Mouse (Mus musculus): Measurements from ENCODE around the gene Foxj2. TPM values are rescaled to one million over a fixed set of nuclear protein-coding genes. Genes with fewer than 3 reads are reported as not detected.

Gene Foxj2
- total RNA-seq, 2 experiments from 2014 or later, result 21.3 to 22.1 TPM

DNA sequence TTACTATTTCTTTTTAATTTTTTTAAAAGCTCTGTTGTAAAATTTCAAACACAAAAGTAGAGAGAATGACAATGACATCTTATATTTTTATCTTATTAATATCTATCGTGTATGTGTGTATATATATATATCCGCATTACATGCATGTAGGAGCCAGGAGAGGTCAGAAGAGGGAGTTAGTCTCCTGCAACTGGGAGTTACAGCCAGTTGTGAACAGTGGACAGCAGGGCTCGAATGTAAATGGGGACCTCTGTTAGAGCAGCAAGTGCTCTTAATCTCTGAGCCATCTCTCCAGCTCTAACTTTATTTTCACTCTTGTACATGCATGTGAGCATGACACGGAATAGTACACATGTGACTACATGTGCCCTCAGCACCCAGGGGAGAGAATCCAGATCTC lies 7.0 kb upstream of the Foxj2 start:
- DNase-seq (ENCODE audit: low spot score in 2 of 2), result no peak

DNA sequence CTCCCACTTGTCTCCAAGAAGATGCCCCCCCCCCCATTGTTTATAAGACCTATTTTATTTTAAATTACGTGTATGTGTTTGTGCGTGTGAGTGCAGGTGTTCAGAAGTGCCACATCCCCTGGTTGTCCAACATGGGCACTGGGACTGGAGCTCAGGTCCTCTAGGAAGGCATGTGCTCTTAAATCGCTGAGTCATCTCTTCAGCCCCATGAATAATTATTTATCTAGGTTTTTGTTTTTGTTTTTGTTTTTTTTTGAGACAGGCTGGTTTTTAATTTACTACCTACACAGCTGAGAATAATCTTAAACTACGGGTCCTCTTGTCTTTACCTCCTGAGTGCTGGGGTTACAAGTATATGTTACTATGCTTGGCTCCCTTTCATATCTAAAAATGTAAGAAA lies 6.1 kb upstream of the Foxj2 start:
- no peak for DNase-seq (ENCODE audit: low spot score in 2 of 2)

DNA sequence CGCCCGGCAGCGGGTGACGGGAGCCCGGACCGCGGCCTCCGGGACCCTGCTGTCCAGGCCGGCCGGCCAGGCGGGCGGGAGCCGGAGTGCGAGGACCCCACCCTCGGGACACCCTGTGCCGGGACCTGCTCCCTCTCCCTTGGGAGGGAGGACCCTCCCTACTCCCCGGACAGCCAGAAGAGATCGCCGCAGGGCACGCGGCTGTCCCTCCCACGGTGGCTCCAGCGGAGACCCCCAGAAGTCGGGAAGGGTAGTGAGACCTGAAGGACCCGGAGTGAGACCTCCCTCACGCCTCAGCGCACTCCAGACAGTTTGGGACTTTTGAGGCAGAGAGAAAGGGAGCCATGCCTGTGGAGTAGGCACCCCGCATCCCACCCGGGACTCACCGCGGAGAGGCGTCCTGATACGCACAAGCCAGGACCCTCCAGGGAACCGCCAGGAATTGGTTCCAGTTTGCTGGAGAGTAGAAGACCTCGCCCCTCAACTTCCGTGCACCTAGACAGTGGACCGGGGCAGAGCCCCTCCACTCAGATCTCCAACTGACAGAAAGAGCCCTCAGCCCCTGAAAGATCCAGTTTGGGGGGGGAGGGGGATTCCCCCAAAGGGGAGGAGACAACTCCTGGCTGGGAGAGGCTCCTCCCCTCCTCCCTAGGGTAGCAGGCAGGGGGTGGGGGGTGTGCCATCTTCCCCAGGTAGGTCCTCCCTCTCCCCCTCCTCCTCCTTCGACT lies 521 bp downstream of the Foxj2 start:
- DNase-seq (ENCODE audit: low spot score in 2 of 2), result no peak

DNA sequence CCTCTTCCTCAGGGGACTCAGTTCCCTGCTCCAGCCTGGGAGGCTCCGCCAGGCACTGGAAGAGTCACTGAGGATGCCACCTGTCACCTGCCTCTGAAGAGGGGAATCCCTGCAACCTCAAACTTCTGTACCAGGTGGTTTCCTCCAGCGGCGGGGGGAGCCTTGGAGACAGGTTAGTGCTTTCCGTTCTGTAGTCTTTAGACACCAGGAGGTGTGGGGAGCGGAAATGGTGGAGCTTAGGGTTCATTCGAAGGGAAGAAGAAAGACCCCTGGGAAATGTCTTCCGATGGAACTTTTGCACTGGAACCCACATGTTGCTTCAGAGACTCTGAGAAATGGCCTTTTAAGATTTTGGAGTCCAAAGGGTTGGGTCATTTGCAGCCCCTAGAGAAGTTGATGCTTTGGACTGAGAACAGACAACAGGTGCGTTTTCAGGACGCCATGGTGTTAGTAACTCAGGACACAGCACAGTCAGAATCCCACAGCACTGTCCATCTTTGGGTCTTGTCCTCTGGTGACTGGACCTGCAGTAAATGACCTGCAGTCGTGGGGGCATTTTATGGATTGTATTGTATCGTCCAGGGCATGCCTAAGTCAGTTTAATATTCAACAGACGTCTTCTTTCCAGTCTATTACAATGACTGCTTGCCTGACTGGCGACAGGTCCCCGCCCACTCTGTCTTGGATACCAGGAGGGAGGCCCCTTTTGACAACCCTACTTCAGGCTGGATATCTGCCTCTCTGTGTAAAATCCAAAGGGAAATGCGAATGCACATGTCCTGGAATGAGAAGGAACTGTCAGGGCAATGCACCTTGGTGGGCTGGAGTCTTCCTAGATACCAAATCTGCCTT lies 1.3 kb downstream of the Foxj2 start:
- no peak for DNase-seq (ENCODE audit: low spot score in 2 of 2)

DNA sequence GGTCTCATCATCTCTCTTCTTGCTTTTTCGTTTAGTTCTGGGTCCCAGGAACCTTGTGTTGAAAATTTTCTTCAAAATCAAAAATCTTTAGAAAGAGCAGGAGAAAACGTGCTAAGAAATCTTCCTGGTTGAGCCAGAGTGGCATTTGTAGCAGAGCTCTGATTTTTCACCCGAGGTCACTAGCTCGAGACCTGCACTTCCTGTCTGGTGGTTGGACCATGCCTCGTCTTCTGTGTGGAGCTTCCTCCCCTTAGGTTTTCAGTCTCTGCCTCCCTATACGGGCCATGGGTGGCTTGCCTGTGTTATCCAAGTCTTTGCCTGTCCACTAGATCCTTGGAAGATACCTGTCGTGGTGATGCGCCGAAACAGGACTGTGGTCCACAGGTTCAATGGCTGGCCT lies 2.1 kb downstream of the Foxj2 start:
- no peak for DNase-seq (ENCODE audit: low spot score in 2 of 2)

DNA sequence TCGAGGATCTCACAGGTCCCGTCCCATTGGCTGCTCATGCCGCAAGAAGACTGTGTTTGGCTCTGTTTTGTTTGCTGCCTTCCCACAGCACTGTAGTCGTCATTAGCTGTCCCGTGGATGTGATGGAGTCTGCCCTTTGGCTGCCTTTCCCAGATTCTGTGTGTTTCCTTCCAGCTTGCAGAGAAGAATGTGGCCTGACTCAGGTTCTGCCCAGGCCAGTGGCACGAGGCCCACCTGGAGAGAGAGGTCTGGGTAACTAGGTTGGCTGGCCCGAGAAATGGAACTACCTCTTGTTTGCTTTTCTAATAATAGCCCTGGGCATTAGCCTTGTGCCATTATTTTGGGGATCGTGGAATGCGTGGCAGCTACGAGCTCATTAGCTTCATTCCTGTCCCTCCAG lies 4.4 kb downstream of the Foxj2 start:
- DNase-seq (ENCODE audit: low spot score in 2 of 2), result no peak

DNA sequence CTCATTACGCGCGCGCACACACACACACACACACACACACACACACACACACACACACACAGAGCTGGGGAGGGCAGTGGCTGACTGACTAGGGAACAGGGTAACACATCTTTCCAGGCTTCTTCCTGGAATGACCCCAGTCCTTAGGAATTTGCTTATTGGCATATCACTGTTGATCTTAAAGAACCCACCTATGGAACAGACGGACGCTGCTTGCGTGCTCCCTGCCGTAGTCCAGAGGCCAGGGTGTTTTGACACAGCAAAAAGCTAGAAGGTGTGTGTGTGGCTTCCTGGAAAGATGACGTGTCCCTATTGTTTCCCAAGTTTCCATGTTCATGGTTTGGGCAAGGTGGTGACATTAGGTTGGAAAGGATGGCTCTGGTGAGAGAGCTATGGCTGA lies 5.5 kb downstream of the Foxj2 start:
- DNase-seq (ENCODE audit: low spot score in 2 of 2), result no peak

DNA sequence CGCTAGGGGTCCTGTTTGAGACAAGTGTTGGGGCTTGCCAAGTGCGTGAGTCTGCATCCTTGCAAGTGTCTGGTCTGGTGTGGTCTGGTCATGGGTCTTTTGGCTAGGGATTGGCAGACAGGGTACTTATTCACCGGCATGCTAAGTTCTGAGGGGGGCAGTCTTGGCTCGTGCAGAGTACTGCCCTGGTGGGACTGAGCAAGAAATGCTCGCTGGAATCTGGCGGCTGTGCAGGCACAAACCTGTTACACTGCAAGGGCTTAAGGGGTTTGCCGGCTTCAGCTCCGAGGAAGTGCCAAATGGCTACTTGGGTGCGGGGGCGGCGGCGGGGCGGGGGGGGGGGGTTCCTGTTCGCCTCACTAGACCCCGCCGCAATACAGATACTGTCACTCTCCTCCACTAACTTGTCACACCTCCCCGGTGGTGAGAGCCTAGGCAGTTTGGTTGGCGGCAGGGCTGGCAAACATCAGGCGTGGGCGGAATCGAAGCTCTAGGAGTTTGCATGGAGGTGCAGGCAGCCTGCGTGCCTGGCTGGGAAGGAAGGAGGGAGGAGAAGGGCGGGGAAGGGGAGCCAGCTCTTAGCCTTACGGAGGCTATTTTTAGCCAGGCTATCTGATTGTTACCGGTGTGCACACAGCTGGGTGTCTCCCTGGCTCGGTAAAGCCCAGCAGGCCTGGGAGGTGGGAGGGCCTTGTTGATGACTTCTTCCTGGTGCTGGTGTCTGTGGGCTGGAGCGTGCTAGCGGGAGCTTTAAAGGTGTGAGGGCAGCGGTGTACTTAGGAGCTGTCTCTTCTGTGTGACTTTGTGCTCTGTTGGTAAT lies 6.4 kb downstream of the Foxj2 start:
- DNase-seq (ENCODE audit: low spot score in 2 of 2), result peak; percentile 27 to 37

DNA sequence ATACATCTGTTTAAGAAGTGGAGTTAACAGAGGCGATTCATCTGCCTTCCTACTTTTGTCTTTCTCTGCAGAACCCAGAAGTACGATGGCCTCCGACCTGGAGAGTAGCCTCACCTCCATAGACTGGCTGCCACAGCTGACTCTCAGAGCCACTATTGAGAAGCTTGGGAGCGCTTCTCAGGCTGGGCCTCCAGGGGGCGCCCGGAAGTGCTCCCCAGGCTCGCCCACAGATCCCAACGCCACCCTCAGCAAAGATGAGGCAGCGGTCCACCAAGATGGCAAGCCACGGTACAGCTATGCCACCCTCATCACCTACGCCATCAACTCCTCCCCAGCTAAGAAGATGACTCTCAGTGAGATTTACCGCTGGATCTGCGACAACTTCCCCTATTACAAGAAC lies 8.4 kb downstream of the Foxj2 start:
- DNase-seq (ENCODE audit: low spot score in 2 of 2), result no peak

DNA sequence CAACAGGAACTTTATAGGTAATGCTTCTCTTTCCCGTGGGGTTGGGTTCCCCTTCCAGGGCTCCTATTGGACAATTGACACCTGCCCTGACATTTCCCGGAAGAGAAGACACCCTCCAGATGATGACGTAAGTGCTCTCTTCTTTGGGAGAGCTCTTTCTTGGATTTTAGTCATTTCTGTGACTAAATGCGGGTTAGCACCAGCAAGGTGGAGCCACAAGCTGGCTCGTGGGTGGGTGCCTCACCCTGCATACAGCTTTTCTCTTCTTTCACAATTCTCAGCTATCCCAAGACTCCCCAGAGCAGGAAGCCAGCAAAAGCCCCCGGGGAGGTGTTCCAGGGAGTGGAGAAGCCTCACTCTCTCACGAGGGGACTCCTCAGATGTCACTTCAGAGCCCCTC lies 13.2 kb downstream of the Foxj2 start:
- DNase-seq (ENCODE audit: low spot score in 2 of 2), result no peak

DNA sequence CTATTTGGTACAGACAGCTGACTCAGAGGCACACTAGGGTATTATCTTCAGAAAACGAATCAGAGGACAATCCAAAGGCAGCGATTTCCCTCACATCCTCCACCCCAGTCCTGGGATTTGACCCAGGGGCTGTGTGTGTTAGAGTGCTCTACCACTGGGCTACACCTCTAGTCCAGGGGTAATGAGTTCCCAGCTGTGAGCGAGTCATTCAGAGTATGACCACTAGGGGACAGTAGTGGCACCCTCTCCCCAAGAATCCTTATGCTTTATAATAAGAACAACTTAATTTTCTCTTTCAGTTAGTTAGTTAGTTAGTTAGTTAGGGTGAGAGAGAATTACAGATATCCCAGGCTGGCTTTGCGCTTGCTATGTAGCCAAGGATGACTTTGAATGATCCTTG lies 14.7 kb downstream of the Foxj2 start:
- DNase-seq (ENCODE audit: low spot score in 2 of 2), result no peak

DNA sequence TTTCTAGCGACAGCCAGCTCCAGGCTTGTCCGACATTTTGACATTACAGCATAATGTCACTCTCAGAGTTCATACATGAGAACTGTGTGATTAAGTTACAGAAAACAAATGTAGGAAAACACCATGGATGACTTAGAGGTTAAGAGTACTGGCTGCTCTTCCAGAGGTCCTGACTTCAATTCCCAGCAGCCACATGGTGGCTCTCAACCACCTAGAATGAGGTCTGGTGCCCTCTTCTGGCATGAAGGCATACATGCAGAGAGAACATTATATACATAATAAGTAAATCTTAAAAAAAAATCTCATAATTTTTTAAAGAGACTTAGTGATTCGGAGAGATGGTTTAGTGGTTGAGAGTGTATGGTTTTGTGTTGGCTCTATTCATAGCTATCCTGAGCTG lies 17.3 kb downstream of the Foxj2 start:
- DNase-seq (ENCODE audit: low spot score in 2 of 2), result no peak

DNA sequence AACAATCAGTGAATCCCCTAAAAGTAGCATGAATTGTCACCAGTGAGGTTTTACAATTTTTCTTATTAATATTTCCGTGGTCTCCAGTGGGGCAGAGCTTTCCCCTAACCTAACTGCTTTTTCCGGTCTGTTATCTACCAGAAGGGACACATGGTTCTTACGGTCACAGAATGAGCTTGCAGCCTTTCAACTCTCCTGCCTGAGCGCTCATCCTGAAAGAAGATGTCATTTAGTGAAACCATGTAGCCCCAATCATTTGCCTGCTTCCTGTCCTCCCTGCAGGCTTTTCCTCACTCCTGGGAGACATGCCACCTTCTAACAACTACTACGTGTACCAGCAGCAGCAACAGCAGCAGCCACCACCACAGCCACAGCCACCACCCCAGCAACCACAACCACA lies 17.8 kb downstream of the Foxj2 start:
- no peak for DNase-seq (ENCODE audit: low spot score in 2 of 2)

DNA sequence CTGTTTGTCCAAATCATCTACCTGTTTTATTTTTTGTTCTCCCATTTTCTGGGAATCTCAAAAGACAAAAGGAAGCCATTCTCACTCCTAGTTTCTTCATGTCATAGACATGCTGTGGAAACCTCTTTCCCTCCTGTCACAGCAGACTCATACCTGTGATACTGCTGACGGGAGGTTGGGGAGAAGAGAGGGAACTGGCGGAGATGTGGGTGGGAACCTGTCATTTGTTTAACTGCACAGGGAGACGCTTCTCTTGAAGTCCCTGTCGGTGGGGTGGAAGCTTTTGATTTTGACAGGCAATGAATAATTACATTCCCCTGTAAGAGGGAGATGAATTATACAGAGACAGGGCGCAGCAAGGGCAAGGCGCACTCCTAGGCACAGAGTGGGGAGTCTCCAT lies 24.0 kb downstream of the Foxj2 start:
- DNase-seq (ENCODE audit: low spot score in 2 of 2), result no peak

DNA sequence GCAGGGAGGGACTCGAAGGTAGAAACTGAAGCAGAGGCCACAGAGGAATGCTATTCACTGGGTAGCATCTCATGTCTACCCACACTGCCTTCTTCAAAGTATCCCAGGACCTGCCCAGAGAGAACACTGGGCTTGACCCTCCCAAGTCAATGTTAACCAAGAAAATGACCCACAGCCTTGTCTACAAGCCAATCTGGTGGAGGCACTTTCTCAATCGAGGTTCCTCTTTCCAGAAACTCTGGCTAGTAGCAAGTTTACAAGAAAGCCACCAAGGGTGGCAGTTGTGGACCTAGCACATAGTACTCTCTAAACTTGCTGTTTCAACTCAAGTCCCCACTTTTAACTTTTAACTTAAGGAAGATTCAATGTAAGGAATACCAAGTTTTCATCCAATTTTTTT lies 33.0 kb downstream of the Foxj2 start:
- no peak for DNase-seq (ENCODE audit: low spot score in 2 of 2)

DNA sequence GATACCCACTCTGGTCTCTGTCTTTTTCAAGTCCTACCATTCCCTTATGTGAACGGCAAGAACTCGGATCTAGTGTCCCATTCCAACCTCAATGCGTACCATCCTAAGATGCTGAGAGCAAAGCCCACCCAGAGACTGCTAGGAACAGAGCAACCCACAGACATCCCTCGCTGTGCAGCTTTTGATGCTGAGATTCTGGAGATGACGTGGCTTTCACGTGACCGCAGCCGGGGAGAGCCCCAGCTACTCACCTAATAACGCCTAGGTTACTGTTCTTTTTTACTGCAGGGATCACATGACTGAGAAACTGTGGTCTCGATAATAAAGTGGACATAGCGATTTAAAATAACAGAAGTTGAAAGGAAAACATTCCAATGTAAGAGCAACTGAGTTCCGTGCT lies 34.8 kb downstream of the Foxj2 start:
- no peak for DNase-seq (ENCODE audit: low spot score in 2 of 2)

DNA sequence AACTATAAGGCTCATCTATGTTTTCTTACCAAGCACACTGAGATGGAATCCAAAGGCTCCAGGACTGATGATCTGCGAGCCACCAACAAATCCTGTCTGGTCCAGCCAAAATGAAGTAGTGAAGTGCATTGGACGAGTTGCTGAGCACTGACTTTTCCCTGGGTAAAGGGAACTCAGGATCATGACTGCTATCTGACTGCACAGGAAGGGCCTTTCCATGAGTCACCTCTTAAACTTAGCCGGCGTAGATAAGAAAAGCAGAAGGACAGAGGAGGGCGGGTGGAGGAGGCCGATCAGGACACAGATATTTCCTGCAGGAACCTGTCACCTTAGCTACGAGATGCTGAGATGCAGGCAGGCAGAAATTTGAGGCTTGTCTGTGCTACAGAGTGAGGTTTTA lies 36.2 kb downstream of the Foxj2 start, which contains the start of gene C3ar1:
C3ar1 (minus strand) TSS at position 207 of the 400 bp plus-strand sequence.
- DNase-seq (ENCODE audit: low spot score in 2 of 2), result no peak

DNA sequence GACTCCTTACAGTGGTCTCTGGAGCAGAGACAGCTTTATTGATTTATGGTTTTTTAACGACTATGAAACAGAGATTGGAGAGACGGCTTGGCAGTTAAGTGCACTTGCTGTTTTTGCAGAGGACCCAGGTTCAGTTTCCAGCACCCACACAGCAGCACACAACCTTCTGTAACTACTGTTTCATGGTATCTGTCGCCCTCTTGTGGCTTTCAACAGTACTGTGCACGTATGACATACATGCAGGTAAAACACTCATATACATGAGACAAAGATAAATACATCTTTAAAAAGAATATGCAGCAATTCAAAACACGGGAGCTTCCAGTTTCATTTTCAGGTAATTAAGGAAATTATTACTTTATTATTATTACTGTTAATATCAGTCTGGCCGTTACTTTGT lies 42.7 kb downstream of the Foxj2 start:
- DNase-seq (ENCODE audit: low spot score in 2 of 2), result no peak

DNA sequence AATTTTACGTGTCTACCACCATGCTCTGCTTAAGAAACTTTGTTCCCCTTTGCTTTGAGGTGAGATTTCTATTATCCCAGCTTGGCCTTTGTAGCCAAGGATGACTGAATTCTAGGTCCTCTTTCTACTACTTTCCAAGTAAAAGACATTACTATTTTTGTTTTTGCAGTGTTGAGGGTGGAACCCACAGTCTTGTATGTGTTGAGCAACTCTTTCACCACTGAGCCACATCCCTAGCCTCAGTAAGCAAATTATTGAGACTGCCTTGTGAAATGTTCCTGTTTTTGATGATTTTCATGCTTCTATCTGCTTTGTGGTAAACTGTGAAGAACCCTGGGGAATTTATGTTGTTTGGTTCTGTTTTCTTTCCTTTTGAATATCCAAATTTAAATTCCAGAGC lies 43.2 kb downstream of the Foxj2 start:
- no peak for DNase-seq (ENCODE audit: low spot score in 2 of 2)

DNA sequence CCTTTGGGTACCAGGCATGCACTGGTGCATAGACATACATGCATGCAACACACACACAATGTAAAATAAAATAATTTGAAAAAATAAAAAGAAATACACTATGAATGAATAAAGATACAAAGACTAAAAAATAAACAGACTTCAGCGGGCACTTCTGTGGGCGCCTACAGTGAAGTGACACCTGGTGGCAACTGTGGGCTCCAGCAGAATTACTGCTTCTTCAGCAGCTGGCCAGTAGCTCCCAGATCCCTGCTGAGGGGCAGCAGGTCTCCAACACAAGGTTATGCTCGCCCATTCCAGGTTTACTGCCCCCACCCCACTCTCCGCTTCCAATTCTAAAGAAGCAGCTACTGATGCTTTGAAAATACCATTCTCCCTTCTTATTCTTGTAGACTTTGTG lies 48.2 kb downstream of the Foxj2 start:
- DNase-seq (ENCODE audit: low spot score in 2 of 2), result no peak

DNA sequence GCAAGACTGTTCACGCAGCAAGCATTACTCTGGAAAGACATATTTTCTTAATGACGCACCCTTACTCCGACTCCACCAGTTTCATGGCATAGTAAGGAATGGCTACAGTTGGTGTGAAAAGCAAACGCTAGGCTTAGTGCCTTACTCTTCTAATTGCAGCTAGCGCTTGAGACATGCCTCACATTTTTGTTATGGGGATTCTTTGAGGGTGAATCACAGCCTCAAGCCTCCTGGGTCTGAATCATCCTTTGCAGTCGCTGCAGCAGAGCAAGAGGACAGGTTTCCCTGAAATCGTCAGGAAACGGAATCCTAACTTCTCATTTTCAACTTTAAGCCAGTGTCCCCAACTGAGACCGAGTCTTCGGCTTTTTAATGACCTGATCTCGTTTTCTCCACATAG lies 50.1 kb downstream of the Foxj2 start:
- DNase-seq (ENCODE audit: low spot score in 2 of 2), result no peak

DNA sequence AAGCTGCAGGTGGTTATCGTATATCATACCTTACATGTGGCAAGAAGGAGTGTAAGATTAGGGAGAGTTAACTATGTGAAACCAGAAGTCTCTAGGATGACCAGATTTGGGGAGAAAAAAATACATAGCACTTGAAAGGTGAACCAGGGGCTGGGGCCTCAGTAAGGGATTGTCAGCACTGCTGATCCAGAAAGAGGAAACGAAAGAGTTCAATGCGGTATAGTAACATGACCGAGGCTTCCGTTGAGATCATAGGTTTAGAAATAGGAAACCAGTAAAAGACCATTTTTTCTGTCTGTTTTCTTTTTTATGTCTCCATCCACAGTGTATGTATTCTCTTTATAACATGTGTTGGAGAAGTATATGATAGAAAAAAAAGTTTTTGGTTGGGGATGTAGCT lies 53.1 kb downstream of the Foxj2 start:
- no peak for DNase-seq (ENCODE audit: low spot score in 2 of 2)
